ENCODE assay signal across 12 mouse cellular contexts in genomic region chrX:99501397-99502125, GRCm38 (mm10). TPM values are rescaled to one million over a fixed set of nuclear protein-coding genes. Genes with fewer than 3 reads are reported as not detected.
DNase-seq lines count a peak whose midpoint lies in the region; ATAC-seq and TF ChIP-seq lines count a peak whose summit lies in the region.
"Had no signal": no experiment of that assay in that cellular context is flagged by ENCODE, and none has a peak within 500 bp of the region (broad histone marks: within the 10 kb centered on the region; RNA-seq: fewer than 3 reads in every experiment).

No protein-coding gene starts in this region.

- H3K4me3 ChIP-seq in kidney, postnatal 0 days (replicated peaks; ENCODE audit: low read depth, low read length): no peak overlapping the region
- no peak overlapping the region for H3K4me3 ChIP-seq in embryonic facial prominence, embryonic 13.5 days
- H3K4me3 ChIP-seq in intestine, embryonic 15.5 days (replicated peaks): no peak overlapping the region
- H3K4me3 ChIP-seq in left cerebral cortex, adult 2 months: no peak overlapping the region
- H3K4me3 ChIP-seq: hindbrain, embryonic 15.5 days; liver, embryonic 15.5 days had no signal

- H3K27me3 ChIP-seq in kidney, postnatal 0 days (ENCODE audit: insufficient read depth, low read length): no peaks in the 10 kb centered on the region
- peaks cover 69% of the 10 kb centered on the region for H3K27me3 ChIP-seq in embryonic facial prominence, embryonic 13.5 days
- H3K27me3 ChIP-seq in intestine, embryonic 15.5 days (replicated peaks): 0 out of 2 replicates have a peak, but pooled peaks cover 3% of the 10 kb centered on the region

- peak overlapping the region; percentile 70; the same call in 1 of the 2 replicates for H3K27ac ChIP-seq in kidney, postnatal 0 days
- H3K27ac ChIP-seq in embryonic facial prominence, embryonic 13.5 days: peak overlapping the region; percentile 62
- peak overlapping the region; percentile 51; the same call in 1 of the 2 replicates for H3K27ac ChIP-seq in intestine, embryonic 15.5 days
- no peak overlapping the region for H3K27ac ChIP-seq in left cerebral cortex, adult 2 months
- H3K27ac ChIP-seq: hindbrain, embryonic 15.5 days; liver, embryonic 15.5 days had no signal

- intact Hi-C loops in heart, postnatal 25 days (cut with DNase I): no loop called here
- intact Hi-C loops in left cerebral cortex, postnatal 25 days (cut with DNase I): no loop called here
- intact Hi-C loops in left cerebral cortex, adult 2 months (cut with DNase I): no loop called here

- H3K4me2 ChIP-seq in kidney, postnatal 0 days (ENCODE audit: low read length): no peak overlapping the region
- no peak overlapping the region for H3K4me2 ChIP-seq in embryonic facial prominence, embryonic 13.5 days
- H3K4me2 ChIP-seq in intestine, embryonic 15.5 days (replicated peaks): no peak overlapping the region
- H3K4me2 ChIP-seq: hindbrain, embryonic 15.5 days; liver, embryonic 15.5 days had no signal

- no peaks in the 10 kb centered on the region for H3K4me1 ChIP-seq in kidney, postnatal 0 days (replicated peaks; ENCODE audit: insufficient read depth, low read length)
- H3K4me1 ChIP-seq in embryonic facial prominence, embryonic 13.5 days: peaks cover 19% of the 10 kb centered on the region
- no peaks in the 10 kb centered on the region for H3K4me1 ChIP-seq in intestine, embryonic 15.5 days (replicated peaks)
- H3K4me1 ChIP-seq: liver, embryonic 15.5 days had no signal

- no peaks in the 10 kb centered on the region for H3K9me3 ChIP-seq in kidney, postnatal 0 days (replicated peaks; ENCODE audit: low read length)
- H3K9me3 ChIP-seq in embryonic facial prominence, embryonic 13.5 days: no peaks in the 10 kb centered on the region
- H3K9me3 ChIP-seq in intestine, embryonic 15.5 days: no peaks in the 10 kb centered on the region
- H3K9me3 ChIP-seq: hindbrain, embryonic 15.5 days; liver, embryonic 15.5 days had no signal

- 69% methylated on average over 7 of the region's 7 CpGs for WGBS in kidney, postnatal 0 days
- 53% methylated on average over 7 of the region's 7 CpGs for WGBS in embryonic facial prominence, embryonic 13.5 days
- WGBS in intestine, embryonic 15.5 days: 52% methylated on average over 7 of the region's 7 CpGs

- no peak overlapping the region for H3K9ac ChIP-seq in kidney, postnatal 0 days (ENCODE audit: low read depth, low read length)
- H3K9ac ChIP-seq in embryonic facial prominence, embryonic 13.5 days: no peak overlapping the region
- H3K9ac ChIP-seq in intestine, embryonic 15.5 days: no peak overlapping the region
- H3K9ac ChIP-seq: hindbrain, embryonic 15.5 days; liver, embryonic 15.5 days had no signal

- peak; percentile 12 to 21 for DNase-seq in heart, adult 18-20 months
- no peak for DNase-seq in heart, postnatal 25 days (ENCODE audit: low spot score)
- DNase-seq in kidney, postnatal 0 days (ENCODE audit: low spot score): peak; percentile 70
- no peak for DNase-seq in kidney, adult 9 months
- DNase-seq in left cerebral cortex, postnatal 25 days (ENCODE audit: low spot score in 2 of 2): no peak
- DNase-seq in left cerebral cortex, adult 2 months (ENCODE audit: extremely low spot score in 1 of 2, low spot score in 2 of 2): no peak
- DNase-seq: B cell, adult 2 months; cerebellum, adult 18-20 months had no signal

- TF ChIP-seq CTCF in kidney, postnatal 0 days (IDR thresholded peaks at IDR 0.05; ENCODE audit: low read depth): no peak
- no peak for TF ChIP-seq CTCF in left cerebral cortex, adult 2 months (IDR thresholded peaks at IDR 0.05)

- H3K36me3 ChIP-seq in kidney, postnatal 0 days (ENCODE audit: insufficient read depth, low read length): no peaks in the 10 kb centered on the region
- H3K36me3 ChIP-seq in embryonic facial prominence, embryonic 13.5 days: no peaks in the 10 kb centered on the region
- H3K36me3 ChIP-seq in intestine, embryonic 15.5 days: no peaks in the 10 kb centered on the region
- H3K36me3 ChIP-seq: hindbrain, embryonic 15.5 days; liver, embryonic 15.5 days had no signal

- no peak for ATAC-seq in kidney, postnatal 0 days (replicated peaks; ENCODE audit: low FRiP score, low read depth)
- no peak for ATAC-seq in embryonic facial prominence, embryonic 13.5 days (ENCODE audit: insufficient number of reproducible peaks, insufficient read depth, low FRiP score, low TSS enrichment, low read depth)
- ATAC-seq in intestine, embryonic 15.5 days: no peak

RNA-seq across cellular contexts. Expression of gene Pja1, which starts 30.5 kb away (rescaled TPM):
- total RNA-seq in heart, adult 18-20 months (2021): 10 to 100 TPM; 22.4 to 24.6 TPM
- total RNA-seq in heart, postnatal 25 days (2021): 10 to 100 TPM; 23.5 to 24.1 TPM
- 158 and 162 TPM in 2 replicates for polyA plus RNA-seq in kidney, postnatal 0 days (2015; fragmentation: Nextera tagmentation; extraction: Ambion mirVana)
- polyA plus RNA-seq in embryonic facial prominence, embryonic 13.5 days (2015; fragmentation: Nextera tagmentation; extraction: Ambion mirVana): 181 and 195 TPM in 2 replicates
- 152 and 158 TPM in 2 replicates for polyA plus RNA-seq in intestine, embryonic 15.5 days (2015; fragmentation: Nextera tagmentation; extraction: Ambion mirVana)
- 100 to 1,000 TPM; 198 to 217 TPM for total RNA-seq in left cerebral cortex, postnatal 25 days (2021)
- total RNA-seq in left cerebral cortex, adult 2 months (2021): 100 to 1,000 TPM; 212 to 214 TPM

Comparison
In these comparisons a context has a peak if more than half of its experiments do, and no peak if none do; other contexts are left out.
1. DNase-seq: peak in heart, adult 18-20 months (2 of 2) and kidney, postnatal 0 days (single experiment); none in heart, postnatal 25 days (single experiment), kidney, adult 9 months (single experiment), left cerebral cortex, postnatal 25 days (0 of 2) and left cerebral cortex, adult 2 months (0 of 2).
2. RNA of gene Pja1, which starts 30.5 kb away (total RNA-seq): 198 to 217 TPM in left cerebral cortex, postnatal 25 days and 212 to 214 TPM in left cerebral cortex, adult 2 months; 22.4 to 24.6 TPM in heart, adult 18-20 months and 23.5 to 24.1 TPM in heart, postnatal 25 days; every median in the first group is over 4 times any median in the second.